Mouse (Mus musculus) embryonic fibroblast, embryonic 13.5 days (primary cell): ENCODE results near the gene Gpr153.

Experiments
- CTCF ChIP-seq: IDR thresholded peaks from 2 replicates; pipeline ENCODE4 v1.5.1; 2011; ENCODE audit warnings: mild to moderate bottlenecking, control low read depth, low read length, moderate library complexity, borderline replicate concordance; ENCODE audit not compliant: insufficient read depth
- POLR2A ChIP-seq: IDR thresholded peaks from 2 replicates; pipeline ENCODE4 v1.6.1; 2011; ENCODE audit warnings: low read depth, mild to moderate bottlenecking, control low read depth, low read length, moderate library complexity

DNA sequence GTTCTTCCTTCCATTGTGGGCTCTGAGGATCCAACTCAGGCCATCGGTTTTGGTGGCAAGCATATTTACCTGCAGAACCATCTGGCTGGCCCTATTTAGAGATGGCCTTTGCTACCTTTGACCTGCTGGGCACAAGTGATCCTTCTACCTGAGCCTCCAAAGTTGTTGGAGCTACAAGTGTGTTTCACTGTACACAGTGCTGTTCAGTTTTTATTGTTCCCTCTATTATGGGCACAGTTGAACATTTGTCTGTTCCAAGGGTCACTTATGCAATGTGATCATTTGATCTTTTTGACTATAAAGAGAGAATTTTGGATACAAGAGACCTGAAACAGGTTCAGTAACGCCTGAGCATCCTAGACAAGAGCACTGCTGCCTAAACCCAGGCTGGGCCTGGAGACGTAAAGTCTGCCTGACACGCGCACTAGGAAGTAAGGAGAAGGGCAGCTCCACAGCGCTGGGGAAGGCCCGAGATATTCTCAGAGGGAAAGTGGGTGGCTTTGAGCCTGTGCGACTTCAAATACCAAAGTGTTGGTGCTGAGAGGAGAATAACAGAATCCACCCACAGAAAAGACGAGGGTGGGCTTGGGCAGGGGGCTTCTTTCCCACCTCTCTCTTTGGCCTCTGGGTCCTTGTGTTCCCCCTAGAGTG, 30.7 kb upstream of the Gpr153 start:
- TF ChIP-seq POLR2A (no peak), CTCF (no peak)
